Mouse (Mus musculus) stomach, embryonic 14.5 days (tissue): ENCODE data around the gene Cep70. TPM values are rescaled to one million over a fixed set of nuclear protein-coding genes. Genes with fewer than 3 reads are reported as not detected.

Experiments used
- ATAC-seq: fragments of 200-750 bp; cut with Nextera tagmentation; 2 replicates; pipeline ENCODE4 v1.8.0; 2017; ENCODE audit warnings: low read depth, moderate TSS enrichment; ENCODE audit not compliant: insufficient number of reproducible peaks, insufficient read depth, low FRiP score
- H3K27ac ChIP-seq: fragments of 300-500 bp; sonication (generic); 2 replicates; pipeline ENCODE4 v1.5.1; 2014; ENCODE audit warnings: mild to moderate bottlenecking, low read length, moderate library complexity, mixed read lengths
- H3K27me3 ChIP-seq: fragments of 300-500 bp; sonication (generic); 2 replicates; pipeline ENCODE4 v1.6.1; 2014; ENCODE audit warnings: low read length, control low read depth, mixed read lengths; ENCODE audit not compliant: control insufficient read depth, insufficient read depth
- H3K36me3 ChIP-seq: fragments of 300-500 bp; sonication (generic); 2 replicates; pipeline ENCODE4 v1.6.1; 2014; ENCODE audit warnings: mild to moderate bottlenecking, control low read depth, low read length, moderate library complexity, mixed read lengths; ENCODE audit not compliant: control insufficient read depth, insufficient read depth
- H3K4me1 ChIP-seq: fragments of 300-500 bp; sonication (generic); 2 replicates; pipeline ENCODE4 v1.6.1; 2014; ENCODE audit warnings: low read length, control low read depth, mixed read lengths; ENCODE audit not compliant: control insufficient read depth, insufficient read depth
- H3K4me2 ChIP-seq: fragments of 300-500 bp; sonication (generic); replicated peaks from 2 replicates; pipeline ENCODE4 v1.6.1; 2014; ENCODE audit warnings: low read depth, low read length, control low read depth
- H3K4me3 ChIP-seq: fragments of 300-500 bp; sonication (generic); 2 replicates; pipeline ENCODE4 v1.5.1; 2014; ENCODE audit warnings: low read depth, low read length, control low read depth
- H3K9ac ChIP-seq: fragments of 300-500 bp; sonication (generic); replicated peaks from 2 replicates; pipeline ENCODE4 v1.6.1; 2014; ENCODE audit warnings: low read depth, mild to moderate bottlenecking, control low read depth, low read length, moderate library complexity, mixed read lengths
- H3K9me3 ChIP-seq: fragments of 300-500 bp; sonication (generic); 2 replicates; pipeline ENCODE4 v1.6.1; 2016; ENCODE audit warnings: low read depth, low read length, control low read depth; ENCODE audit not compliant: control insufficient read depth
- WGBS: fragments of 180-500 bp; shearing (Covaris S2); extraction: QIAGEN DNeasy Blood & Tissue Kit; methylation state at CpG from one replicate; pipeline ENCODE4 v1.1.7; 2014; 5-methylcytosine and 5-hydroxymethylcytosine counted together
- polyA plus RNA-seq: library from polyadenylated mRNA; unstranded; fragments of >200 nt; fragmentation: Nextera tagmentation; extraction: Ambion mirVana; gene quantifications from 2 replicates; pipeline ENCODE4 v1.2.1, GENCODE M21; 2014

The Cep70 gene
- polyA plus RNA-seq, result 32.4 and 37.9 TPM in 2 replicates

DNA sequence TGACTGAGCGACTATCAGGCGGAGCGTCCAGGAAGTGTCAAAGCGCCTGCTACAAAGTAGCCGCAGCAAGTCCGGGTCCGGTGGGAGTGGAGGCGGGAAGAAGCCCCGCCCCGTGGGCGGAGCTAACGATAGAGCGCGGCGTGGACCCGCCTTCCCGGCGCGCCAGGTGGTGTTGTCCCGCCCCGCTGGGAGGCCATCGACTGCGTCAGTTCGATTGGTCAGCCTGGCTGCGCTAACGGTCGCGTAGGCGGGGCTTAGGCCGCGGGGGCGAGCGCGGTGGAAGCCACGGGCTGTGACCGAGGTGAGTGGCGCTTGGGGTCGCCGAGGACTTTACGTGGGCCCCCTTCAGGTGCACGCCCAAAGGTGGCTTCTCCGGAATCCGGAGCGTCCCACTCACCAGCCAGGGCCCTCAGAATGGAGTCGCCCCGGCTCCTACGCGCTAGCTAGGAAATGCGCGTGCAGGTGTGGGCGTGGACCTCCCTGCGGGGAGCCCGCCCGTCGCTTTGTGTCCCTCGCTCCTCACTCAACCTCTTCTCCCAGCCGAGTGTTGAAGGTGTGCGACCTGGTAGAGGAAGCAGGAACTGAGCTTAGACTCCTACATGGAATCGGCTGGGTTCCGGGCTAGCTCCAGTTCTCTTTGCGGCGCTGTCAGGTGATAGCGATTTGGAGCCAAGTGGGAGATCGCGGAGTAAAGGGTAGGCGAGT, at the start of gene Cep70:
Cep70 (plus strand) TSS at position 178 of the 705 bp plus-strand sequence.
- Histone ChIP-seq H3K4me2 (peak within 1 kb of the TSS; percentile 61), H3K9me3 (no peaks in the 10 kb centered on the region), H3K4me3 (peak within 1 kb of the TSS; percentile 72), H3K4me1 (peaks cover 6% of the 10 kb centered on the region; the same call in 1 of the 2 replicates), H3K9ac (peak within 1 kb of the TSS; percentile 47), H3K27me3 (no peaks in the 10 kb centered on the region), H3K36me3 (no peaks in the 10 kb centered on the region), H3K27ac (peak within 1 kb of the TSS; percentile 29; the same call in 1 of the 2 replicates)
- ATAC-seq, result peak; percentile 97
- under 1% methylated on average over 63 of the region's 66 CpGs for WGBS

DNA sequence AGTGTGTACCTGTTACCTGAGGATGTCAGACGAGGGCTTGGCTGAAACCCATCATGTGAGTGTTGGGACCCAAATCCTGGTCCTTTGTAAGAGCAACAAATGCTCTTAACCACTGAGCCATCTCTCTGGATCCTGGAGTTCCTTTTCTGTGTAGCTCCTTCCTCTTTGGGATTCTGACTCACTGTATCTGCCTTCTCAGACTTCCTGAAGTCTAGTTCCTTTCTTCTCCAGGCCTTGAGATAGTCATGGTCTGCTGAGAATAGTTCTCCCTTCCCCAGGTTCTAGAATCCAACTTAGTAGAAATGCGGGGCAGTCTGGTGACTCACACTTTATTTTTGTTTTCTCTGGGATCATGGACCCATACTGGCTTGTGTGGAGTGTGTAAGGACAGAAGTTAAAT, 30.5 kb upstream of the Cep70 start:
- 76% methylated on average over 2 of the region's 2 CpGs for whole genome bisulfite sequencing
- Histone ChIP-seq H3K36me3 (no peaks in the 10 kb centered on the region), H3K4me1 (no peaks in the 10 kb centered on the region), H3K9ac (no peak overlapping the region), H3K4me3 (no peak overlapping the region), H3K4me2 (no peak overlapping the region), H3K27ac (no peak overlapping the region), H3K27me3 (no peaks in the 10 kb centered on the region), H3K9me3 (no peaks in the 10 kb centered on the region)
- no peak for ATAC-seq

DNA sequence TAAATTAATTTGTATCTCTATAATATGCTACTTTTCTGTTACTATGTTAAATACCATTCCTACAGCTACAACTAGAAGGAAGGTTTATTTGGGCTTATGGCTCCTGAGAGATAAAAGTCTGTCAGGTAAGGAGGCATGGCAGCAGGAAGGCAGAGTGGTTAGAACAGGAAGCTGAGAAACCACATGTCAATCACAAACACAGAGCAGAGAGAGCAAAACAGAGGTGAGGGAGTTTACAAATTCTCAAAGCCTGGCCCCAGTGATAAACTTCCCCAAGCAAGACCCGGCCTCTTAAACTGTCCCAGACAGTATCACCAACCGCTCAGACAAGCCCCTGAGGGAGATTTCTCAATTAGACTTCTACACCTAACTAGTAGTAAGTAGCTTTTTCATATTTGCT, 27.0 kb upstream of the Cep70 start:
- ATAC-seq, result no peak
- Histone ChIP-seq H3K9me3 (no peaks in the 10 kb centered on the region), H3K4me3 (no peak overlapping the region), H3K9ac (no peak overlapping the region), H3K27ac (no peak overlapping the region), H3K27me3 (no peaks in the 10 kb centered on the region), H3K36me3 (no peaks in the 10 kb centered on the region), H3K4me2 (no peak overlapping the region), H3K4me1 (no peaks in the 10 kb centered on the region)
- WGBS, result 67% methylated on average over 2 of the region's 2 CpGs

DNA sequence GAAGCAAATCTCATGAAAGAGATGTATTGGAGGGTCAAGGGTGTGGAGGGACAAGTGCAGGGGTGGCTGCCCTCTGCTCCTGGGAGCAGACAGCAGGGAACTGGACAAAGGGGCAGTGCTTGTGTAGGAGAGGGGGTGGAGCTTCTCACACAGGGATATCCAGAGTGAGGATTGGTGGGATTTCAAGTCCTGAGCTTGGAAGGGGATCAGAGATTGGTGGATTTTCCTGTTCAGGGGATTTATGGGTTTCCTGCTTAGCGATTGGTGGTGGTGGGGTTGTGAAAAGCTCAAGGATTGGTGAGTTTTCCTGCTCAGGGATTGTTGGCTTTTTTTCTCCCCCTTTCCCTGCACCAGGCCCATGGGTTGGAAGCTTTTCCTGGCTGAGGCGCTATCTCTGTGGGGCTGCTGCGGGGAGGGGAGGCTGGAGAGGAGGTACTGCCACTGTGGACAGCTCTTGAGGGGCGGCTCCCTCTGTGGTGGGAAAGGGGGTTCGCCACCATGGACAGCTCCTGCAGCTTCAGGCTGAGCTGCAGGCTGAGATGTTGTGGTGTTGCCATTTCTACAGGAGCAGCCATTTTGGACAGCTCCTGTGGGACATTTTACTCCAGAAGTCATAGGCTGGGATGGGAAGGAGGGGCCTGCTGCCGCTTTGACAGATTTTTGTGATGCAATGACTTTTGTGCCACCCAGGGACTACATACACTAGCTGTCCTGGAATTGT, 25.0 kb upstream of the Cep70 start:
- no peaks in the 10 kb centered on the region for H3K9me3 ChIP-seq
- WGBS, result 12% methylated on average over 6 of the region's 6 CpGs
- H3K4me3 ChIP-seq, result no peak overlapping the region
- no peaks in the 10 kb centered on the region for H3K36me3 ChIP-seq
- H3K4me1 ChIP-seq, result no peaks in the 10 kb centered on the region
- H3K4me2 ChIP-seq, result no peak overlapping the region
- no peaks in the 10 kb centered on the region for H3K27me3 ChIP-seq
- no peak overlapping the region for H3K27ac ChIP-seq
- peak; percentile 63; the same call in 1 of the 2 replicates for ATAC-seq
- no peak overlapping the region for H3K9ac ChIP-seq

DNA sequence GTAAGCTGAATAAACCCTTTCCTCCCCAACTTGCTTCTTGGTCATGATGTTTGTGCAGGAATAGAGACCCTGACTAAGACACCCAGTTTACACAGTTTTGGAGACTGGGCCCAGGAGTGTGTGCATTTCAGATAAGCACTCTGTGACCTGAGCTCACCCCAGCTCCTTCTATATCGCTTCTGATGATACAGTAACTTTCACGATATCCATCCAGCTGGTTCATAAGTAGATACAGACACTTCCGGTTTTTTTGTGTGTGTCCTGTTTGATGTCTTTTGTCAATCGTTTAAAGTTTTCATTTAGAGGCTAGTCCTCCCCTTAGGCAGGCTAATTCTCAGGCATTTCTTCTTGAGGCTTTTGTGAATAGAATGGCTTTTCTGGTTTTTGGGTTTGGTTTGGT, 21.5 kb upstream of the Cep70 start:
- Histone ChIP-seq H3K9ac (no peak overlapping the region), H3K9me3 (no peaks in the 10 kb centered on the region), H3K27me3 (no peaks in the 10 kb centered on the region), H3K27ac (no peak overlapping the region), H3K4me1 (no peaks in the 10 kb centered on the region), H3K4me2 (no peak overlapping the region), H3K4me3 (no peak overlapping the region), H3K36me3 (no peaks in the 10 kb centered on the region)
- ATAC-seq, result no peak
- 86% methylated on average over 4 of the region's 4 CpGs for WGBS

DNA sequence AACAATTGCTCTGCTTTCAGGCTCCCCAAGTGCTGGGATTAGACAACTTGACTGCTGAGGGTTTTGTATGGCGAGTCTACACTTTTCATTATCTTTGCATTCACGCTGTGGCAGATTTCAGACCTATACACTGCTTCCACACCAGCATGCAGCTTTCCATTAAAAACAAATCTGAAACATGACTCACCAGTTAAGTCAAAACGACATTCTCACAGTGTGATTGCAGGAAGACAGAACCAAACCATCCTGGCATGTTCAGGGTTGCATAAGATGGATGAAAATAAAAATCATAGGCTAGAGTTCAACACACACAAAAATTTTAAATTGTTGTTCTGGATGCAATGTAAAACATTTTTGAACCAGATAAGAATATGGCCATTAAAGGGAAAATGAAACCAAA, 18.6 kb upstream of the Cep70 start:
- Histone ChIP-seq H3K27me3 (no peaks in the 10 kb centered on the region), H3K4me1 (no peaks in the 10 kb centered on the region), H3K36me3 (no peaks in the 10 kb centered on the region), H3K9me3 (no peaks in the 10 kb centered on the region), H3K4me3 (no peak overlapping the region), H3K4me2 (no peak overlapping the region), H3K27ac (no peak overlapping the region), H3K9ac (no peak overlapping the region)
- 65% methylated on average over 3 of the region's 3 CpGs for WGBS
- ATAC-seq, result no peak

DNA sequence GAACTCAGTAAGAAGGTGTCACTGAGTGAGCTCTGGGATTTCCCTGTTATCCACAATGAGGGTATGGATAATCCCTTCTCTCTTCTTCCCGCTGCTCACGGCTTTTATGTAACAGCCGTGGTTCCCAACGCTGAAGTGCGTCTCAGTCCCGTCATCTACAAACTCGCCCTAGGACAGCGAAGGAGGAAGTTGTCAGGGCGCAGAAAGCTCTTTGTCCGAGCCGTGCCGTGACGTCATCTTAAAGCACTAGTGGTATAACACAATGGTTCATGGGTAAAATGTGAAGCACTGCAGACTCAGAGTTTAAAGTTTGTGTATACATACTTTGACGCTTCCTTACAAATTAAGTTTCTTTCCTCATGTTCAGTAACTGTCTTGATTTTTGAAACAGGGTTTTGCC, 13.7 kb upstream of the Cep70 start:
- H3K4me1 ChIP-seq, result no peaks in the 10 kb centered on the region
- H3K4me3 ChIP-seq, result no peak overlapping the region
- no peak for ATAC-seq

DNA sequence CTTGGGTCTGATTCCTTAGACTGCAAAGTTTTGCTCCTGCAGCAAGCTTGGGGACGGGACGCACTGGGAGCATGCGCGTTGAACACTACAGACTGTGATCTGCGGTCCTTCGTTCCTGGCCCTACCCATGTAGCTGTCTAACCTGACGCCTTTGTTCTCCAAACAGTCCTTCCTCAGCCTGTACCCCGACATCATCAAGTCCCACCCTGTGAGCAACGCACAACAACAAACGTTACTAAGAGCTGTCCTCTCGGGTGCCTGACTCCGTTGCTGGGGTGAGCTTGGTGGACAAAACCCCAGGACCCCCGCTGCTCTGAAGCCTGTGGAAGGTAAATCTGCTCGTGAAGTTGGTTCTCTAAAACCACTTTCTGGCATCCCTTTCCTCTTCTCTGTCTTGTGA, 6.0 kb upstream of the Cep70 start, which contains the start of gene Faiml:
Faiml (minus strand) TSS at position 101 of the 400 bp plus-strand sequence.
- WGBS, result 87% methylated on average over 14 of the region's 14 CpGs
- Histone ChIP-seq H3K4me3 (no peak within 1 kb of the TSS), H3K9ac (no peak within 1 kb of the TSS), H3K9me3 (no peaks in the 10 kb centered on the region), H3K4me1 (no peaks in the 10 kb centered on the region), H3K27ac (no peak within 1 kb of the TSS), H3K4me2 (no peak within 1 kb of the TSS), H3K27me3 (no peaks in the 10 kb centered on the region), H3K36me3 (no peaks in the 10 kb centered on the region)
- ATAC-seq, result no peak

More for the DNA sequence above, 13.7 kb upstream of the Cep70 start:
- Histone ChIP-seq H3K27me3 (no peaks in the 10 kb centered on the region), H3K9me3 (no peaks in the 10 kb centered on the region), H3K27ac (no peak overlapping the region), H3K4me2 (no peak overlapping the region), H3K9ac (no peak overlapping the region), H3K36me3 (no peaks in the 10 kb centered on the region)
- 87% methylated on average over 14 of the region's 14 CpGs for WGBS
